Mouse (Mus musculus) kidney, postnatal 0 days (tissue): ENCODE measurements at regions not wholly inside any gene's neighbourhood (a gene's known extent, or its start where the extent isn't known, plus 50 kb on each side); places are given as distances from the start of the nearest gene placed in this dataset.

ENCODE experiments used
- ATAC-seq: fragments of 200-750 bp; cut with Nextera tagmentation; replicated peaks from 2 replicates; pipeline ENCODE4 v1.8.0; 2017; ENCODE audit warnings: low read depth, moderate number of reproducible peaks, moderate TSS enrichment, moderate library complexity; ENCODE audit not compliant: low FRiP score
- DNase-seq: peaks from one replicate; pipeline ENCODE4 v3.0.0-alpha.2; 2016; ENCODE audit warnings: low spot score
- H3K27ac ChIP-seq: fragments of 300-500 bp; sonication (generic); 2 replicates; pipeline ENCODE4 v1.5.1; 2014; ENCODE audit warnings: mild to moderate bottlenecking
- H3K27me3 ChIP-seq: fragments of 300-500 bp; sonication (generic); 2 replicates; pipeline ENCODE4 v1.6.1; 2014; ENCODE audit warnings: low read length, mixed read lengths; ENCODE audit not compliant: insufficient read depth
- H3K36me3 ChIP-seq: fragments of 300-500 bp; sonication (generic); 2 replicates; pipeline ENCODE4 v1.6.1; 2014; ENCODE audit warnings: low read length, mixed read lengths; ENCODE audit not compliant: insufficient read depth
- H3K4me1 ChIP-seq: fragments of 300-500 bp; sonication (generic); replicated peaks from 2 replicates; pipeline ENCODE4 v1.6.1; 2014; ENCODE audit warnings: antibody characterized with exemption, low read length, mixed read lengths; ENCODE audit not compliant: insufficient read depth
- H3K4me2 ChIP-seq: fragments of 300-500 bp; sonication (generic); 2 replicates; pipeline ENCODE4 v1.6.1; 2014; ENCODE audit warnings: mild to moderate bottlenecking, low read length, moderate library complexity, mixed read lengths
- H3K4me3 ChIP-seq: fragments of 300-500 bp; sonication (generic); replicated peaks from 2 replicates; pipeline ENCODE4 v1.5.1; 2014; ENCODE audit warnings: low read depth, low read length
- H3K9ac ChIP-seq: fragments of 300-500 bp; sonication (generic); 2 replicates; pipeline ENCODE4 v1.6.1; 2014; ENCODE audit warnings: low read depth, low read length
- H3K9me3 ChIP-seq: fragments of 300-500 bp; sonication (generic); replicated peaks from 2 replicates; pipeline ENCODE4 v1.6.1; 2016; ENCODE audit warnings: low read length, inconsistent platforms, mixed read lengths
- CTCF ChIP-seq: IDR thresholded peaks from 2 replicates; pipeline ENCODE4 v1.5.1; 2016; ENCODE audit warnings: antibody characterized with exemption, low read depth, mild to moderate bottlenecking, moderate library complexity
- WGBS: fragments of 180-500 bp; shearing (Covaris S2); extraction: QIAGEN DNeasy Blood & Tissue Kit; methylation state at CpG from one replicate; pipeline ENCODE4 v1.1.7; 2014; 5-methylcytosine and 5-hydroxymethylcytosine counted together

- WGBS, result 69% methylated on average over 5 of the region's 5 CpGs
- ATAC-seq, result no peak
- no peak for TF ChIP-seq CTCF
- no peak overlapping the region for H3K9ac ChIP-seq
- no peak overlapping the region for H3K4me2 ChIP-seq
- no peaks in the 10 kb centered on the region for H3K36me3 ChIP-seq
- no peaks in the 10 kb centered on the region for H3K9me3 ChIP-seq
- H3K27ac ChIP-seq, result no peak overlapping the region
- no peak overlapping the region for H3K4me3 ChIP-seq
- DNase-seq, result no peak
- H3K27me3 ChIP-seq, result no peaks in the 10 kb centered on the region
- H3K4me1 ChIP-seq, result no peaks in the 10 kb centered on the region
Measured at GRCm38 (mm10) chr1:154064633-154065032, 136.4 kb upstream of the Zfp648 start.

- ATAC-seq, result no peak; the same call in 1 of the 2 replicates
- Histone ChIP-seq H3K9ac (no peak overlapping the region), H3K36me3 (no peaks in the 10 kb centered on the region), H3K4me3 (no peak overlapping the region), H3K4me2 (no peak overlapping the region), H3K27ac (peak overlapping the region; percentile 54), H3K9me3 (no peaks in the 10 kb centered on the region), H3K4me1 (no peaks in the 10 kb centered on the region), H3K27me3 (no peaks in the 10 kb centered on the region)
- no peak for TF ChIP-seq CTCF
- peak; percentile 83 for DNase-seq
- 72% methylated on average over 18 of the region's 18 CpGs for WGBS
Measured at GRCm38 (mm10) chr1:154065336-154066329, 135.4 kb upstream of the Zfp648 start.

- Histone ChIP-seq H3K9me3 (no peaks in the 10 kb centered on the region), H3K4me3 (no peak overlapping the region), H3K4me2 (no peak overlapping the region), H3K9ac (no peak overlapping the region), H3K36me3 (no peaks in the 10 kb centered on the region), H3K27ac (no peak overlapping the region), H3K4me1 (no peaks in the 10 kb centered on the region), H3K27me3 (no peaks in the 10 kb centered on the region)
- WGBS, result 86% methylated on average over 1 of the region's 1 CpGs
- no peak for TF ChIP-seq CTCF
- no peak for DNase-seq
- no peak for ATAC-seq
Measured at GRCm38 (mm10) chr1:154067856-154068255, 133.1 kb upstream of the Zfp648 start.

- TF ChIP-seq CTCF, result no peak
- ATAC-seq, result no peak
- 72% methylated on average over 1 of the region's 1 CpGs for WGBS
Measured at GRCm38 (mm10) chr1:154074270-154074669, 126.7 kb upstream of the Zfp648 start.

GRCm38 (mm10) chr1:154076684-154077475, 124.1 kb upstream of the Zfp648 start:
- Histone ChIP-seq H3K27me3 (no peaks in the 10 kb centered on the region), H3K9me3 (no peaks in the 10 kb centered on the region), H3K4me3 (no peak overlapping the region), H3K36me3 (no peaks in the 10 kb centered on the region), H3K4me2 (no peak overlapping the region), H3K9ac (no peak overlapping the region), H3K4me1 (no peaks in the 10 kb centered on the region), H3K27ac (no peak overlapping the region)
- no peak for ATAC-seq
- 65% methylated on average over 10 of the region's 10 CpGs for WGBS
- DNase-seq, result peak; percentile 34
- peak; percentile 71; the same call in 1 of the 2 replicates for TF ChIP-seq CTCF

More at GRCm38 (mm10) chr1:154074270-154074669, 126.7 kb upstream of the Zfp648 start:
- Histone ChIP-seq H3K4me3 (no peak overlapping the region), H3K27me3 (no peaks in the 10 kb centered on the region), H3K4me1 (no peaks in the 10 kb centered on the region), H3K4me2 (no peak overlapping the region), H3K36me3 (no peaks in the 10 kb centered on the region), H3K9me3 (no peaks in the 10 kb centered on the region), H3K9ac (no peak overlapping the region), H3K27ac (no peak overlapping the region)
- DNase-seq, result no peak
